Mouse (Mus musculus): ENCODE measurements around the gene F2rl1. TPM values are rescaled to one million over a fixed set of nuclear protein-coding genes. Genes with fewer than 3 reads are reported as not detected.

F2rl1 gene
- polyA plus RNA-seq, 1 experiment from 2014 or later = 4.5 TPM

- no peak overlapping the region for H3K27ac ChIP-seq (ENCODE audit: low read depth)
- ATAC-seq (ENCODE audit: insufficient read depth) (no peak), DNase-seq (no peak)
- no peak overlapping the region for H3K4me3 ChIP-seq (ENCODE audit: low read depth, low read length)
- no peaks in the 10 kb centered on the region for H3K36me3 ChIP-seq (ENCODE audit: insufficient read depth)
- 62% methylated on average over 7 of the region's 7 CpGs for WGBS
- H3K4me1 ChIP-seq (ENCODE audit: insufficient read depth) = no peaks in the 10 kb centered on the region
- no peak for TF ChIP-seq CTCF (IDR thresholded peaks at IDR 0.05; ENCODE audit: low read depth)
- no peak overlapping the region for H3K9ac ChIP-seq
- H3K27me3 ChIP-seq (ENCODE audit: insufficient read depth, low read length) = no peaks in the 10 kb centered on the region
- H3K4me2 ChIP-seq = no peak overlapping the region
- H3K9me3 ChIP-seq (ENCODE audit: low read depth, low read length) = no peaks in the 10 kb centered on the region
These were observed 32.3 kb upstream of the F2rl1 start for GRCm38 (mm10) chr13:95557326-95557725.

- no peak for TF ChIP-seq CTCF (IDR thresholded peaks at IDR 0.05; ENCODE audit: low read depth)
- Histone ChIP-seq H3K4me2 (no peak overlapping the region), H3K27ac (ENCODE audit: low read depth) (no peak overlapping the region), H3K27me3 (ENCODE audit: insufficient read depth, low read length) (no peaks in the 10 kb centered on the region), H3K4me1 (ENCODE audit: insufficient read depth) (no peaks in the 10 kb centered on the region), H3K36me3 (ENCODE audit: insufficient read depth) (no peaks in the 10 kb centered on the region), H3K9ac (no peak overlapping the region), H3K4me3 (ENCODE audit: low read depth, low read length) (no peak overlapping the region), H3K9me3 (ENCODE audit: low read depth, low read length) (no peaks in the 10 kb centered on the region)
- 76% methylated on average over 11 of the region's 11 CpGs for WGBS
- ATAC-seq (ENCODE audit: insufficient read depth) = no peak
- DNase-seq = no peak
These were observed 29.0 kb upstream of the F2rl1 start for GRCm38 (mm10) chr13:95553885-95554492.

GRCm38 (mm10) chr13:95550636-95551370, 25.8 kb upstream of the F2rl1 start:
- 63% methylated on average over 2 of the region's 2 CpGs for WGBS
- Histone ChIP-seq H3K9me3 (ENCODE audit: low read depth, low read length) (no peaks in the 10 kb centered on the region), H3K36me3 (ENCODE audit: insufficient read depth) (no peaks in the 10 kb centered on the region), H3K27ac (ENCODE audit: low read depth) (no peak overlapping the region), H3K4me1 (ENCODE audit: insufficient read depth) (peaks cover 14% of the 10 kb centered on the region), H3K4me2 (no peak overlapping the region), H3K9ac (no peak overlapping the region), H3K27me3 (ENCODE audit: insufficient read depth, low read length) (no peaks in the 10 kb centered on the region), H3K4me3 (ENCODE audit: low read depth, low read length) (no peak overlapping the region)
- DNase-seq (no peak), ATAC-seq (ENCODE audit: insufficient read depth) (no peak)
- no peak for TF ChIP-seq CTCF (IDR thresholded peaks at IDR 0.05; ENCODE audit: low read depth)

- no peaks in the 10 kb centered on the region for H3K9me3 ChIP-seq (ENCODE audit: low read depth, low read length)
- WGBS = 13% methylated on average over 3 of the region's 3 CpGs
- peak overlapping the region; percentile 56 for H3K4me2 ChIP-seq
- peaks cover 14% of the 10 kb centered on the region for H3K4me1 ChIP-seq (ENCODE audit: insufficient read depth)
- no peaks in the 10 kb centered on the region for H3K36me3 ChIP-seq (ENCODE audit: insufficient read depth)
- peak overlapping the region; percentile 78; the same call in 1 of the 2 replicates for H3K27ac ChIP-seq (ENCODE audit: low read depth)
- TF ChIP-seq CTCF (IDR thresholded peaks at IDR 0.05; ENCODE audit: low read depth) = no peak
- H3K9ac ChIP-seq = no peak overlapping the region
- H3K4me3 ChIP-seq (ENCODE audit: low read depth, low read length) = no peak overlapping the region
- ATAC-seq (ENCODE audit: insufficient read depth) (no peak), DNase-seq (peak; percentile 45)
- H3K27me3 ChIP-seq (ENCODE audit: insufficient read depth, low read length) = no peaks in the 10 kb centered on the region
These were observed 24.4 kb upstream of the F2rl1 start for GRCm38 (mm10) chr13:95549421-95549820.

- no peaks in the 10 kb centered on the region for H3K27me3 ChIP-seq (ENCODE audit: insufficient read depth, low read length)
- H3K4me2 ChIP-seq = peak overlapping the region; percentile 56
- 8% methylated on average over 6 of the region's 6 CpGs for WGBS
- no peaks in the 10 kb centered on the region for H3K9me3 ChIP-seq (ENCODE audit: low read depth, low read length)
- H3K9ac ChIP-seq = peak overlapping the region; percentile 2; the same call in 1 of the 2 replicates
- ATAC-seq (ENCODE audit: insufficient read depth) = peak; percentile 32
- H3K36me3 ChIP-seq (ENCODE audit: insufficient read depth) = no peaks in the 10 kb centered on the region
- peaks cover 14% of the 10 kb centered on the region for H3K4me1 ChIP-seq (ENCODE audit: insufficient read depth)
- peak; percentile 63 for DNase-seq
- no peak for TF ChIP-seq CTCF (IDR thresholded peaks at IDR 0.05; ENCODE audit: low read depth)
- peak overlapping the region; percentile 27 for H3K4me3 ChIP-seq (ENCODE audit: low read depth, low read length)
- H3K27ac ChIP-seq (ENCODE audit: low read depth) = peak overlapping the region; percentile 78
These were observed 23.8 kb upstream of the F2rl1 start for GRCm38 (mm10) chr13:95548856-95549255.

GRCm38 (mm10) chr13:95548291-95548789, 23.3 kb upstream of the F2rl1 start:
- Histone ChIP-seq H3K27ac (ENCODE audit: low read depth) (peak overlapping the region; percentile 78), H3K4me2 (peak overlapping the region; percentile 56), H3K9ac (peak overlapping the region; percentile 2; the same call in 1 of the 2 replicates), H3K27me3 (ENCODE audit: insufficient read depth, low read length) (no peaks in the 10 kb centered on the region), H3K36me3 (ENCODE audit: insufficient read depth) (no peaks in the 10 kb centered on the region), H3K4me3 (ENCODE audit: low read depth, low read length) (peak overlapping the region; percentile 27), H3K4me1 (ENCODE audit: insufficient read depth) (peaks cover 14% of the 10 kb centered on the region), H3K9me3 (ENCODE audit: low read depth, low read length) (no peaks in the 10 kb centered on the region)
- 16% methylated on average over 20 of the region's 20 CpGs for WGBS
- DNase-seq (peak; percentile 92), ATAC-seq (ENCODE audit: insufficient read depth) (peak; percentile 89)
- peak; percentile 19; the same call in 1 of the 2 replicates for TF ChIP-seq CTCF (IDR thresholded peaks at IDR 0.05; ENCODE audit: low read depth)

GRCm38 (mm10) chr13:95547090-95547611, 22.1 kb upstream of the F2rl1 start:
- no peak overlapping the region for H3K9ac ChIP-seq
- ATAC-seq (ENCODE audit: insufficient read depth) = peak; percentile 61; the same call in 1 of the 2 replicates
- no peak for TF ChIP-seq CTCF (IDR thresholded peaks at IDR 0.05; ENCODE audit: low read depth)
- WGBS = 30% methylated on average over 12 of the region's 12 CpGs
- peak overlapping the region; percentile 19; the same call in 1 of the 2 replicates for H3K27ac ChIP-seq (ENCODE audit: low read depth)
- H3K4me3 ChIP-seq (ENCODE audit: low read depth, low read length) = no peak overlapping the region
- no peaks in the 10 kb centered on the region for H3K9me3 ChIP-seq (ENCODE audit: low read depth, low read length)
- peak overlapping the region; percentile 23; the same call in 1 of the 2 replicates for H3K4me2 ChIP-seq
- H3K36me3 ChIP-seq (ENCODE audit: insufficient read depth) = no peaks in the 10 kb centered on the region
- H3K4me1 ChIP-seq (ENCODE audit: insufficient read depth) = peaks cover 14% of the 10 kb centered on the region
- DNase-seq = peak; percentile 67
- no peaks in the 10 kb centered on the region for H3K27me3 ChIP-seq (ENCODE audit: insufficient read depth, low read length)

Measured in lung, embryonic 14.5 days (tissue).